Mouse (Mus musculus) adrenal gland, postnatal 25 days (tissue): ENCODE data around the gene Mrps15. TPM values are rescaled to one million over a fixed set of nuclear protein-coding genes. Genes with fewer than 3 reads are reported as not detected.

ENCODE experiments used
- DNase-seq: peaks from one replicate; pipeline ENCODE4 v3.0.0; 2021; ENCODE audit warnings: mixed read lengths
- long read RNA-seq: library from polyadenylated mRNA; stranded (forward); transcript quantifications from one replicate; pipeline ENCODE4 v2.0.0, GENCODE M21; 2021
- total RNA-seq: library from RNA; stranded (reverse); gene quantifications from 2 replicates; pipeline ENCODE4 v1.2.3, GENCODE M21; 2021

Mrps15 gene
- 74.4 and 98.0 TPM in 2 replicates for total RNA-seq
- long read RNA-seq, transcript Mrps15-201 (8 exons, 937 nt) = major isoform, 50 of 55 reads
- long read RNA-seq, partial matches to known transcripts = 3 of 55 reads
- long read RNA-seq, other reads (novel, unspliced or antisense) = 2 of 55 reads

DNA sequence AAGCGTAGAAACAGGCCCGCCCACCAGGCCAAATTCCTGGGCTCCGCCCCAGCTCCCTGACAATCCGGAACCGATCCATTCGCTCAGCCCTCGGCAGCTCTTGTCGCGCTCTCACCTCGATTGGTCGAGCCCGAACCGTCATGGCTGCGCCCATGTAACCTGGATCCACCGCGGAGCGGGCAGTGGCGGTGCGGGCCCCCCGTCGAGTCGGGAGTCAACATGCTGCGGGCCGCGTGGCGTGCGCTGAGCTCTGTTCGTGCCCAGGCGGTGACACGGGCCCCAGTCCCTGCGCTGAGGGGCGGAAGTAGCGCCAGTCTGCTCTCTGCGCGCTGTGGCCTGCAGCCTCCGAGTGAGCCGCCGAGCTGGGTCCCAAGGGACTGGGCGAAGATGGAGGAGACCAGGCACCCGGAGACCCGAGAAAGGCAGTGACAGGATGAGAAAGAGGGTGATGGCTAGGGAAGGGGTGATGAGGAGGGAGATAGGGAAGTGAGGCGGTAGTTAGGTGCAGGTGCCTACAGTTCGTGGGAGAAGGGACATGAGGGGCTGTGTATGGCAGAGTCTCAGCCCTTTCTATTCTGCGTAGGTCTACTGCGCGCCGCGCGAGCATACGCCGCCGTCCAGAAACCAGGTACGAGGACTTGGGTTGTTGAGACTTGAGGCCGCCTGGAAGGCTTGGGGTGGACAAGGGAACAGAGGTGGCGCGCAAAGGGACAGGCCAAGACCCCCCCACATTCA is at the start of gene Mrps15:
TSS of gene Mrps15 (plus strand) at position 75 of the 735 bp plus-strand sequence.
- peak; percentile 87 for DNase-seq

DNA sequence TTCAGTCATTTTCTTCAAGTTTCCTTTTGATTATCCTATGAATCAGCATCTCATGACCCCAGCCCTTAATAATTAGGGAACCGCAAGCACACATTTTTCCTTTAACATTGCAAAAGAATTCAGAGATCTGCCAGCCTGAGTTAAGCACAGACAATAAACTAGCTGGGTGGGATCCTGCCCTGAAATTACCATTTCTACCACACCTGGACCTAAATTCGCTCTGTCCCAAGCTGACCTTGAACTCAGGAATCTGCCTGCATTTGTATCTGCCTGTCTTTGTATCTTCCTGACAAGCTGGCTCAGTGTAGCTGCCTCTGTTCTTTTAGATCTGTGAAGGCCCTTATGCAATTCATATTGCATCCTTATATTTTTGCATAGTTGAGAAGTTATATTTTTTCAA is 48.9 kb upstream of the Mrps15 start:
- DNase-seq = no peak

DNA sequence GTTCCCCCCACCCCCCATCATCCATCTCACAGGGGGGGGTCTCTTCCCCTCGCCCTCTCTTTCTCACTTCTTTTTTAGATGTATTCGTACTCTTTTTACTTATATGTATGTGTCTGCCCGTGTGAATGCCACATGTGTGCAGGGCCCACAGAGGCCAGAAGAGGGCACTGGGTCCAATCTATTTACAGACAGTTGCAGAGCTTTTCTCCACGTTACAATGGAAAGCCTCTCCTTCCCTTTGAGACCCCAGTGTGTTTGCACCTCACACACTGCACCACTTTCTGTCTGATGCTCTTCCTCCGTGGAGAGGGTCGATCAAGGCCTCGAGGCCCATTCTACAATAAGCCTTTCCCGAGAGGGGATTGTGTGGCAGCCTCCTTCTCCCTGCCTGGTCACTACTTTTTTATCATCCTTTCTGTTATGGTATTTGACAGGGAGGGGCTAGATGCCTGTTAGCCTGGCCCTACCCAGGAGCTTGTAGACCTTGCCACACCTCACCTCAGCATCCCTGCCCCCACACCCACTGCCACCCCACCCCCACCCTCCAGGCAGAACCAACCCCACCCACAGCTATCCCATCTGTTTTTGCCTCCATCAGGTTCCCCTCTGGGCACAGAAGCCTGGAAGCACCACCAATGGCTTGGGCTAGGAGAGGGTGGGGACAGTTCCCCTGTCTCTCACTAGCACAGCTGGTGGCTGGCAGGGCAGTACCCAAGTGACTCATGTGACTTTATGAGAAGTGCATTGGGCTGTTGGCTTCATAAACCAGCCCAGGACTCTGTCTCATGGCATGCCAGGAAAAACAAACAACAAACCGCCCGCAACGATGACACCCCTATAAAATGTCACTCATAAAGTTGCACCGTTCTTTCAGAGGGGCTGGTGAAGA is 45.2 kb upstream of the Mrps15 start:
- DNase-seq = no peak

DNA sequence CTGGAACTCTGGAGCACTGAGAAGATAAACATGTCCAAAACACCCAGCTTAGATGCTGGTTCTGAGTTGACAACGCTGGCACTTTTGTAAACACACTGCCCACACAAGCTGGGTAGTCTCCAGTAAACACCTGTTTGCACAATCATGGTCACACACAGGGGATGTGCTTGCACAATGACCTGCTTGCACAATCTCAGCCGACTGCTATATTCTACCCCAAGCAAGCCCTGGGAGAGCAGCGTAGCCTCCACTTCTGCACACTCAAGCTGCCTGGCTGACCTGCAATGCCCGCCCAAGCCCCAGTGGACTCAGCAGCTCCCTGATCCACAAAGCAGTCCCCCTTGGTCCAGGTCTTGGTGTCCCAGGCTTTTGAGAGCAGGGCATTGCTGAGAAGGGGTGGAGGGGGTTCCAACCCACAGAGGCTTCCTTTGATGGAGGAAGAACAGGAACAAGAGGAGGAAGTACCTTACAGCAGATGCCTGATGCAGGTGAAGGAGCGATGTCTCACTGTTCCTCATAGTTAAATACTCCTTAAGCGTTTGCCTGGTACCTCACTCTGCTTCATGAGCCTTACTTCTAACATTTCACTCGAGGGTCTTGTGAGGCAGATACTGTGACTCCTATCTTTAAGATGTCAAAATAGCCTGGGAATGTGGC is 28.9 kb upstream of the Mrps15 start:
- DNase-seq = no peak

DNA sequence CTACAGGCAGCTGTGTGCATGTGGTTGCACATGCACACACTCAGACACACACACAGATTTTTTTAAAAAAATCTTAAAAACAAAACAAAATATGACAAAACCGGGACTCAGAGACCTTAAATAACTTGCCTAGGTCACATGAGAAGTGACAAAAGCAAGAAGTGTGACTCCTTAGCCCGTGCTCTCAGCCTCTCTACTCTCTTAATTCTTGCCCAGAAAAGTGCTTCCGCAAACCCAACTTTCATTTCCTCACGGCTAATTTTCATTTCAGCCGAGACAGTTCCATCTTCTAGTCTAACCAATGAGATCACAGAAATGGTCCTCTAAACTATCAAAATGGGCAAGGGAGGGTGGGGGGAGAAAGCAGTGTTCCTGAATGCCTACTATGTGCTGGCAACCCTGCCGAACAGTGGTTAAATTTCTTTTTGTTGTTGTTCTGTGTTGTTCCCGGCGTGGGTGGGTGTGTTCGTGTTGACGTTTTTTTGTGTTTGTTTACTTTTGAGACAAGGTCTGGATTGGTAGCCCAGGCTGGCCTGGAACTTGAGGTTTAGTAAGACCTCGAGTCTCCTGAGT is 27.7 kb upstream of the Mrps15 start:
- no peak for DNase-seq

DNA sequence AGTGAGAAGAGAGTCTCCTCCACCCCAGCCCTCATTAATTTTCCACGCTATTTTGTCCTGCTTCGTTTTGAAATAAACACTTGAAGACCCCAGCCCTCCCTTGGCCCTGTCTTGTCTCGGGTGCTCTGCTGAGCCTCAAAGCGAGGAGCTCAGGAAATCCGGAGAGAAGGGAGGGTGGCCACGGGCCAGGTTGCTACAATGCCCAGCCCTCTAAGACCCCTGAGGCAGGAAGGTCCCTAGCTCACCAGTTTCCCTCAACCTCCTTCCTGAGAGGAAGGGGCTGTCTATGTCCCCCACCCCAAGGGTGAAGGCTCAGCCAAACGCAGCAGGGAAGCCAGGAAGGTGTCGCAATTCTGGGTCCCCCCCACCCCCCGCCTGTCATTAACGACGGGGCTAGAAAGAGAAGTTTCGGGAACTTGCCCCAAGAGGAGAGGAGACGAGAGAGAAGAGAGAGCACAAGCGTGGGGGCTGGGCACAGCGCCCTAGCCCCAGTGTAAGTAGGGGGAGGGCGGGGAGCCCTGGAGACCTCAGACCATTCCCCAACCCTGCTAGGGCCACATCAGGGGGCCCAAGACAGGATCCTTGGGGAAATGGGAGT is 22.3 kb upstream of the Mrps15 start, which contains the start of gene Csf3r:
TSS of gene Csf3r (plus strand) at position 248 of the 598 bp plus-strand sequence.
- DNase-seq = no peak

DNA sequence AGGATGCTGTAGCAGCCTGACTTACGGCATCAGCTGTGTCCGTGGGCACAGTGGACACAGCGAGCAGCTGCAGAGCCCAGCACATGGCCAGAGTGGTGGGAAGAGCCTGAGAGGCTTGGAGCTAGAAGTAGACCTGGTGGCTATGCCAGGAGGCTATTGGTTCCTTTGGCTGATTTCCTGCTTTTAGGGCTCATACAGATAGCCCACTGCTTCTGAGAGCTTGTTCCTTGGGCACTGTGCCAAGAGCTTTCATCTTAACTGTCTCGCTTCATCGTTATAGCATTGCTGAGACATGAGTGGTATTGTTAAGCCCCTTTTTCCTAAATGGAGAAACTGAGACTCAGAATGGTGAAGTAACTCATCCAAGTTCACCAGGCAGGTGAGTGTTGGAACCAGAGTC is 20.9 kb upstream of the Mrps15 start:
- no peak for DNase-seq

DNA sequence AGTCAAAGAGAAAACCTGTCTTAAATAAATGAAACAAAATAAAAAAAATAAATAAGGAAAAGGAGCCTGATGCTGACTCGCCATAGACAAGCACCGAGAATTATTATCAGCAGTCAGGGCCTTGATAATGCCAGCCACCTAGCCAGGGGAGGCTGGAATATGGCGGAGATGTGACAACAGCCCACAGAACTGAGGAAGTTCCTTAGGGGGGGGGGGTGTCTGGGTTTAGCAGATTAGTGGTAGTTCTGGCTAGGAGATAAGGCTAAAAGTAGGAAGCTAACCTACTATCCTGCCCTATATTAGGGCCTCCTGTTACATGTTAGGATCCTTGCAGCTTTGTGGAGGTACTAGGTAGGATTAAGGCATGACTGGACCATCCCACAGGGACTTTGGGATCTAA is 18.7 kb upstream of the Mrps15 start:
- DNase-seq = no peak

DNA sequence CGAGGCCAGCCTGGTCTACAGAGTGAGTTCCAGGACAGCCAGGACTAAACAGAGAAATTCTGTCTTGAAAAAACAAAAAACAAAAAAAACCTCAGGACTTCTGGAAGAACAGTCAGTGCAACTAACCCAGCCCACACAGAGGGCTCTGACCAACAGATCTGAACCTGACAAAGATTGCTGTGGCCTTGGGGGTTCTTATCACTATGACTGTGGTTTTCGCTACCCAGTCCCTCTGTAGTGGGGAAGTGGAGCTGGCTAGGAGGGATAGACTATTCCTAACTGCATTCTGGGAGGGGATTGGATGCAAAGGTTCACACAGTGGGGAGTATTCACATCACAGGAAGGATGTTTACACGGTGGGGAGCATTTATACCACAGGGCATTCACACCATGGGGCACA is 17.7 kb upstream of the Mrps15 start:
- no peak for DNase-seq

DNA sequence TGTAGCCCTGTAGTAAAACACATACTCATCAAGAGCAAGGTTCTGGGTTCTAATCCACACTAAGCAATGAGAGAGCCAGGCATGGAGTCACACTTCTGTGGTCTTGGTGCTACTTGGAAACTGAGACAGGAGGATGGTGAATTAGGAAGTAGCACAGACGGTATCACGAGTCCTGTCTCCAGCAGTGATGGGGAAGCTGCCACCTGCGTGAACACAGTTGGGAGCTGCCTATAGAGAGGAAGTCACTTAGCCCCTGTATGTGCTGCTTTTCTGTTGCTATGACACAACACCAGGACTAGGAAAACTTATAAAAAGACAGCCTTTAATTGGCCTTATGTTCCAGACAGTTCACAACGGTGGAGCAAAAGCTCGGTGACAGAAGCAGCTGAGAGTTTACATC is 16.0 kb upstream of the Mrps15 start:
- no peak for DNase-seq

DNA sequence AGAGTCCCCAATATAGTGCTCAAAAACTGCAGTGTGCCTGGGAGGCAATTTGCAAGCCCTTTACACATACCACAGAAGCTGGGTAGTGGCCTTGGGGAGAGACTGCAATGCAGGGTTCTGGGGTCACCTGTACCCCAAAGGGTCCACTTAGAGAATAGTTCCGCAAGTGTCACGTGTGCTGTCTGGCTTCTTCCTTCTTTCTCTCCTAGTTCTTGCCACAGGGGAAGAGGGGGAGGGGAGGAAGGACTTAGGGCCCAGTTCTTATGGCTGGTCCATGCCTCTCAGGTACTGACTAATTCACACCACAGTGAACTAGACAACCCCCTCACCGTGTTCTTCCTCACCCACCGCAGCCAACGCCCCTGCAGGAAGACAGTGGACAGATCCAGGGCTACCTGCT is 11.3 kb upstream of the Mrps15 start:
- DNase-seq = no peak

DNA sequence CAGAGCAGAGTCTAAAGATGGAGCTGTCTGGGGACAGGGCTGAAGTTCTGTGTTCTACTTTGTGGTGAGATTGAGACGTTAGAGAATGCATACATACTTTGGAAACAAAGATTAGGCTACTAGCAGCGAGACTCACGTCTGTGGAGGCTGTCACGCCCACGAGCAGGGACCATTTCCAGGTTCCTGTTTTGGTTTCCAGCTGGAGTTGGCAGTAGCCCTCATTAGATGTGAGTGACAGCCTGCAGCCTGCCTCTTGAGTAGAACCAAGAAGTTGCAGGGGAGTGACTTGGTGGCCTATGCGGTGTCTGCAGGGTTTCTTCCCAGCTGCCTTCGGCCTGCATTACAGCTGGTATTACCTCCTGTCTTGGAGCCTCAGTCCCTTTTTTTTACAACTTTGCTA is 4.9 kb downstream of the Mrps15 start:
- no peak for DNase-seq

DNA sequence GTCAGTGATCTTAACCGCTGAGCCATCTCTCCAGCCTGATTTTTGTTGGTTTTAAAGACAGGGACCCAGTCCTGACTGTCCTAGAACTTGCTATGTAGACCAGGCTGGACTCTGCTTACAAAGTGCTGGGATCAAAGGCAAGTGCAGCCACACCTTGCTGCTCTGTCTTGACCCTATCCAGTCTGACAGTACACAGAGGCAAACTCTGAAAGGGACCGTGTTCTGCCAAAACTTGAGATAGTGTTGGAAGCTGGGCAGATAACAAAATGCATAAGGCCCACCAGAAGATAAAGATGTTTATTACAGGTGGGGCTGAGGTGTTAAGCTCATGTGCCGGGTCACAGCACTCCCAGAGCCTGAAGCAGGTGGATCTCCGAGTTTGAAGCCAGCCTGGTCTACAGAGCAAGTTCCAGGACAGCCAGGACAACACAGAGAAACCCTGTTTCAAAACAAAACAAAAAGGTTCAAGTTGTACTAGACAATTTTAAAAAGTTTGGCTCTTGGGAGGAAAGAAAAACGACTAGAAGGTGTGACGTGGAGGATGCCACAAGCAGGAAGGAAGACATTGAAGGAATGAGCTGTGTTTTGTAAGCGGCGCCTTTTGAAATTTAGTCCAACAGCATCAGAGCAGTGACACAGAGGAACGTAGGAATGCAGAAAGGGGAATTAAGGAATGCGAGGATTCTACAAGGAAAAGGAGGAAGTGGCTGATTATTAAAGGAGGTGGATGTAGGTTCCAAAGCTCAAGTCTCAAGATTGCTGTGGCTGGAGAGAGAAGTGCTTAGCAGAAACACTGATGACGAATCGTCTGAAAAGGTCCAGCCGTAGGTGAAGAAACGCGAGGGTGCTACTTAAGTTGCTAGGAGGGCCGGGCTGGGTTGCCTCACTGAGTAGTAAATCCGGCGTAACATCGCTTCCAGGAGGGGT is 10.7 kb downstream of the Mrps15 start:
- no peak for DNase-seq

DNA sequence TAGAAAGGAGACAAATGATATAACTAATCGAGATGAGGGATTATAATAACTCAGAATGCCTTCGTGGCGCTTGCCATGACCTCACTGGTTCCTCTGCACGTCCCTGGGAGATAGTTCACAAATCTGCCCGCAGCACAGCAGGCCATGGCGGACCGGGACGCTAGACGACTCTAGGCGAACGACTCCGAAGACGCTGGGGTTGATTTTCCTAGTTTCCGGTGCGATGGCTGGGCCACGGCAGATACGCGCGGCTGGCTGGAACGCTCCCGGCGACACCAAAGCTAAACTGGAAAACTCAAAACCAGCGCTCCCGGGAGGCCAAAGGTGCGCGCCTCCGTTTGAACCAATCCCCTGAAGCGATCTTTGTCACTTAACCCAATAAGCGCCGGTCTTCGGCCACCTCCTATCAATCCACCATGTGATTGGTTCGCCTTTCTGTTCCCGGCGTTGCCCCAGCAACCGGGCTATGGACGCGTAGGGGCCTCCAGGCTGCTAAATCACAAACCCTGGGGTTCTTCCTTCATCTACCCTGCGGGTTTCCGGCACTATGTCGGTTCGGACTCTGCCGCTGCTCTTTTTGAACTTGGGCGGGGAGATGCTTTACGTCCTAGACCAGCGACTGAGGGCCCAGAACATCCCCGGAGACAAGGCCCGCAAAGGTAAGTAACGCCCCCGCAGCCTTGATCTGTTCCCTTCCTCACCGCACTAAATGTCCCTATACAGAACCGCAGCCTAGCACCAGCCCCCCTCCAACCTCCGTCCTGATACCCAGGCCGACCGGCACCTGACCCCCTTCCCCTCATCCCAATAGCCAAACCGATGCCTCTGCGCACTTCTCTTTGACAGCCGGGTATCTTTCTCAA is 11.6 kb downstream of the Mrps15 start, which contains the start of gene Oscp1:
TSS of gene Oscp1 (plus strand) at position 432 of the 863 bp plus-strand sequence.
- DNase-seq = peak; percentile 83

DNA sequence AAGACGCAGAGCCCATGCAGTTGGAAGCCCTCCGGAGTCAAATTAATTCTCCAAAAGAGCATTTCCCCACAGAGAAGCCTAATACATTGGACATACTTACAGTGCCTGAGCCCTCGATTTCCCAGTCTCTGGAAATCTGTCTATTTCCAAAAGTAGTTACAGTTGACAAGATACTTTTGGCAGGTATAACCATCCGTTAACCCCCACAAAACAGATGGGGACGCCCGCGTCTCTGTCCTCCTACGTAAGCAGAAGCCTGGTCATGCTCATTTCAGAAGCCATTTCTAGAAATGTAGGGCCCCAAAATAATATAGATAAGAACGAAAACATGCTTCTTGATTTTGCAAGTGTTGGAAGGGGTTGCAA is 12.3 kb downstream of the Mrps15 start:
- no peak for DNase-seq

DNA sequence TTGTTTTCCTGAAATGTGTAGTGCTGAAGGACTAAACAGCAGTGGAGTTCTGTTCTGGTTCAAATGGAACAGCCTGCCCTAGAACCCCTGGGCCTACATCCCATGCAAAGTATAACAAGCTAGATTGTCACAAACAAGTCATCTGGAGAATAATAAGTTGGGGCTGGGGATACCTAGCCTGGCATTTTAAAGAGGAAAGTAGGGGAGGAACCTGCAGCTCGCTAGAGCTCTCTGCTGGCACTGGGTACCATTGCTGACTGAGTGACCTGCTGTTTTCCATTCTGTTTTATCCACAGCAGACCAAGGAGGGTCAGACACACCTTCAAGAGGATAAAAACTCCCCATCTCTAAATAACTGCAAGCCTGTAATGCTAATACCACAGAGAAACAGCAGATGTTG is 16.1 kb downstream of the Mrps15 start:
- DNase-seq = peak; percentile 24

DNA sequence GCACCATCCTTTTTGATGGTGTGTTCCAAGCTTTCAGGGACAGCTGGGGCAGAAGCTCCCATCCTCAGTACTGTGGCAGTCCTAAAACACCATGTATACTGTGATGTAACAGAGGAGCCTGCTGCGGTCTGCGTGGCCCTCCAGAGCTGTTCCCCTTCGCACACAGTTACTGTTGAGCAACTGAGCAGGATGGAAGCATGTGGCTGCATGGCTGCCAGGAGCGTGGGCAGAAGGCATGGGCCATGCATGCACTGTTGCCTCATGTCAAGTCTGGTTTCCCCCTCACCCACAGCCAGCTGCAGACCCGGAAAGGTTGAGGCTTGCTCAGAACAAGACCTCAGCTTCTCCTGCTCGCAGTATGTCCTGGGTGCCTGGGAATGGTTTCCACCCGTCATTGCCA is 18.5 kb downstream of the Mrps15 start:
- peak; percentile 23 for DNase-seq

DNA sequence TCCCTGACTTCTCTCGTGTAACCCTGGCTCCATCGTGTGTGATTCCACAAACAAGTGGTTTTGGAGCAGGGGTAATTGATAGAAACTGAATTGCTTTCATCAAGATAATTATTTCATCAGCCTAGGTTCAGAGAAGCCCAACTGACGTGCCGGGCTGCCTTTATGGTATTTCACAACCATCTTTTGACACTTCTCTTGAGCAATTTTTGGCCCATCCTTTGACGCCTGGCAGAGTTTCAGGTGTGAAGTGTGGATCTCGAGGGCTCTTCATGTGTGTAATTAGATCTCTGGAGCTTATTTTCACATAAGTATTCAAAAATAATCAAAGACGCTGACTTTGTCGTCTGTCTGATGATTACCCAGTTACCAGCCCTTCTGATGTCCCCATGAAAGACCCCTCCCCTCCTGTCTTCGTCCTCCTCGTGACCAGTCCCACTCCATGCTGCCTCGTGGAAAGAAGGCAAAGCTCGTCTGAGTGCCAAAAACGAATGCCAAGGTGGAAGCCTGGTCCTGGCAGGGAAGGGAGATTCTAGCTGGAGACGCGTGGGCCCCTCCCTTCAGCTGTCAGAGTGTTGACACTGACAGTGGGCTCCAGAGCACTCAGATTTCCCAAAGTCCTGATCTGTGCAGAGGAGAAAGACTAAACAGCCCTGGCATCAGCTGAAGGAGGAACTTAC is 20.8 kb downstream of the Mrps15 start:
- peak; percentile 11 for DNase-seq

DNA sequence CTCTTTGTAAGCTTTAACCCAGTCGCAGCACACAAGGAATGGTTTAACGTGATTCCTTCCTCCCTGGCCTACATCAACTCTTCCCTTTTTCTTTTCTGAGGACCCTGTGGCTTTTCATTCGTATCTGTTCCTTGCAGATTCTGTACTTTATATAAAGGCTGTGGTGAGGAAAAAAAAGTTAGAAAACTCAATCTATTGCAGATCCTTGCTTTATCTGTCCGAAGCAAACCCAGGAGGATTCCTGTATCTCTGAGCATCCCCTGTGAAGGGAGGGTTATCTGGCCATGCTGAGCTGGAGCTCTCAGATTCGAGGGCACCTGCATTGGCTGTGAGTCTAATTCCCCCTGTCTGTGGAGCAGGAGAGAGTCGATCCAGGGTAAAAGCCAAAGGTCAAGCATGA is 22.1 kb downstream of the Mrps15 start:
- no peak for DNase-seq
